ENCODE assay signal across 9 mouse cellular contexts in the genomic region with DNA sequence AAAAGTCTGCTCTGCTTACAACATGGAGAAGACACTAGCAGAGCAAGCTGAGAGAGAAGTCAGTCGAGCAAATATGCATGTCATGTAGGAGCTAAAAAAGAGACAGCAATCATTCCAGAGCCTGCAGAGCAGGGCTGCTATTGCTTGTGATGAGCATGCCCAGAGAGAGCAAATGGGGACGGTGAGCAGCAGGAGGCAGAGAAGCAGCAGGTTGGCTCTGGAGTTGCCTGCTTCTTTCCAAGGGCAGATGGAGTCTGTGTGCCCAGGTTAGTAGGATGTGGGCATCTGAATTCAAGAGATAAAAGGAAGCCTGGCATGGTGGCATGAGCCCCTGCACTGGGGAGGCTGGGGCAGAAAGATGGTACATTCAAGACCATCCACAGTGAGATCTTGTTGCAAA. TPM values are rescaled to one million over a fixed set of nuclear protein-coding genes. Genes with fewer than 3 reads are reported as not detected.
DNase-seq lines count a peak whose midpoint lies in the region; ATAC-seq and TF ChIP-seq lines count a peak whose summit lies in the region.
"Had no signal": no experiment of that assay in that cellular context is flagged by ENCODE, and none has a peak within 500 bp of the region (broad histone marks: within the 10 kb centered on the region; RNA-seq: fewer than 3 reads in every experiment).

No protein-coding gene starts in this region.

- H3K9me3 ChIP-seq in limb, embryonic 10.5 days (replicated peaks) = no peaks in the 10 kb centered on the region

- peak; percentile 13 for ATAC-seq in common myeloid progenitor, adult 5-6 weeks (replicated peaks; ENCODE audit: low read depth, poor library complexity, severe bottlenecking)

- TF ChIP-seq CTCF in layer of hippocampus, adult 2 months (conservative IDR thresholded peaks at IDR 0.05) = no peak
- no peak for TF ChIP-seq CTCF in small intestine, adult 2 months (IDR thresholded peaks at IDR 0.05; ENCODE audit: extremely low read depth, insufficient read length, insufficient replicate concordance, low read depth, low read length)

- peak overlapping the region; percentile 25 for H3K4me3 ChIP-seq in layer of hippocampus, adult 2 months
- H3K4me3 ChIP-seq in small intestine, adult 2 months (ENCODE audit: low read depth, low read length) = no peak overlapping the region
- no peak overlapping the region for H3K4me3 ChIP-seq in limb, embryonic 10.5 days

- WGBS in small intestine, adult 2 months = 25% methylated on average over 2 of the region's 2 CpGs
- WGBS in limb, embryonic 10.5 days = 43% methylated on average over 2 of the region's 2 CpGs

- H3K27me3 ChIP-seq in small intestine, adult 2 months (ENCODE audit: control insufficient read depth, insufficient read depth, low read length) = no peaks in the 10 kb centered on the region
- no peaks in the 10 kb centered on the region for H3K27me3 ChIP-seq in limb, embryonic 10.5 days (ENCODE audit: low read depth, poor library complexity, severe bottlenecking)

- no peak for TF ChIP-seq POLR2A in small intestine, adult 2 months (IDR thresholded peaks at IDR 0.05; ENCODE audit: low read depth, low read length)

- peak overlapping the region; percentile 96 for H3K27ac ChIP-seq in layer of hippocampus, adult 2 months
- H3K27ac ChIP-seq in small intestine, adult 2 months (ENCODE audit: insufficient read depth, low read depth, low read length) = peak overlapping the region; percentile 89
- no peak overlapping the region for H3K27ac ChIP-seq in limb, embryonic 10.5 days

- H3K4me1 ChIP-seq in small intestine, adult 2 months (ENCODE audit: control insufficient read depth, insufficient read depth, insufficient read length, low read length) = peaks cover 20% of the 10 kb centered on the region
- peaks cover 43% of the 10 kb centered on the region for H3K4me1 ChIP-seq in limb, embryonic 10.5 days

- DNase-seq in right cerebral cortex, adult 18-20 months = peak; percentile 44
- no peak for DNase-seq in right cerebral cortex, adult 2 months (ENCODE audit: low spot score in 2 of 2)
- peak; percentile 54 to 60 for DNase-seq in layer of hippocampus, adult 2 months (ENCODE audit: low spot score in 2 of 2)
- no peak for DNase-seq in limb, embryonic 10.5 days (ENCODE audit: low spot score)
- no peak for DNase-seq in kidney, postnatal 4 days
- no peak for DNase-seq in embryo, embryonic 10.5 days (ENCODE audit: low spot score)
- DNase-seq: lung, adult 18-20 months had no signal

- H3K36me3 ChIP-seq in small intestine, adult 2 months (ENCODE audit: control insufficient read depth, insufficient read depth, low read length) = peaks cover 2% of the 10 kb centered on the region; the same call in 1 of the 2 replicates
- no peaks in the 10 kb centered on the region for H3K36me3 ChIP-seq in limb, embryonic 10.5 days

RNA-seq across cellular contexts. Expression of gene Arhgap21, which starts 6.4 kb away (rescaled TPM):
- 62.4 and 102 TPM in 2 replicates for total RNA-seq in common myeloid progenitor, adult 5-6 weeks (2017)
- total RNA-seq in layer of hippocampus, adult 2 months (2021) = 100 to 1,000 TPM; 358 to 386 TPM
- polyA plus RNA-seq in small intestine, adult 2 months (2012; rRNA removed) = 4.9 and 12.6 TPM in 2 replicates
- polyA plus RNA-seq in limb, embryonic 10.5 days (2016; fragmentation: Nextera tagmentation; extraction: Ambion mirVana) = 12.9 and 13.6 TPM in 2 replicates

Comparison
In these comparisons a context has a peak if more than half of its experiments do, and no peak if none do; other contexts are left out.
1. DNase-seq: peak in right cerebral cortex, adult 18-20 months (single experiment) and layer of hippocampus, adult 2 months (2 of 2); none in right cerebral cortex, adult 2 months (0 of 2), limb, embryonic 10.5 days (single experiment), kidney, postnatal 4 days (0 of 2) and embryo, embryonic 10.5 days (single experiment).